Mouse (Mus musculus): ENCODE data around the gene Kif19a. TPM values are rescaled to one million over a fixed set of nuclear protein-coding genes. Genes with fewer than 3 reads are reported as not detected.

The Kif19a gene
- polyA plus RNA-seq, 1 experiment: 6.3 TPM

- H3K4me3 ChIP-seq (replicated peaks; ENCODE audit: control insufficient read depth, low read depth, low read length): no peak overlapping the region
- TF ChIP-seq POLR2A (IDR thresholded peaks at IDR 0.05; ENCODE audit: borderline replicate concordance, control insufficient read depth, low read depth, low read length) (no peak), CTCF (IDR thresholded peaks at IDR 0.05; ENCODE audit: control insufficient read depth, insufficient read depth, low read length) (no peak)
- no peak overlapping the region; the same call in 1 of the 2 replicates for H3K27ac ChIP-seq (ENCODE audit: control insufficient read depth, insufficient read depth, low read depth, low read length, poor library complexity)
- H3K4me1 ChIP-seq (ENCODE audit: control insufficient read depth, insufficient read depth, low read length): no peaks in the 10 kb centered on the region; the same call in 1 of the 2 replicates
- WGBS: 51% methylated on average over 6 of the region's 6 CpGs
These were observed 23.7 kb upstream of the Kif19a start for GRCm38 (mm10) chr11:114741451-114741850.

DNA sequence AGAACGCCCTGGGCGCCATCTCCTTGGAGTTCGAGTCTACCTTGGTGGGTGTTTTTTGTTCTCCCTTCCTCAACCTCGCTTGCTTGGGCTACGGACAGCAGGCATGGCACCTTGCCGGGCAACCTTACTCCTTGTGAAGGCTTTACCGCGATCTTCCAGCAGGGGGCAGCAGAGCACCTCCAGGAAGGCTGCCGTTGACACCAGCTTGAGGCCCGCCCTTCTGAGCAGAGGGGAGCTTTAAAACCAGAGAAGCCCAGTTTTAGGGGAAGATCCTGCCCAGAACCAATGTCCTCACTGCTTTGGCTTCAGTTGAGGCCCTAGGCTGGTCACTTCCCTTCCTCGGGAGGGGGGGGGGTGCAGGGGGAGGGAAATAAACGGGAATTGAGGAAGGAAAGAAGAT lies 20.1 kb upstream of the Kif19a start:
- no peak overlapping the region for H3K27ac ChIP-seq (ENCODE audit: control insufficient read depth, insufficient read depth, low read depth, low read length, poor library complexity)
- WGBS: under 1% methylated on average over 12 of the region's 12 CpGs
- H3K4me3 ChIP-seq (replicated peaks; ENCODE audit: control insufficient read depth, low read depth, low read length): no peak overlapping the region
- TF ChIP-seq POLR2A (IDR thresholded peaks at IDR 0.05; ENCODE audit: borderline replicate concordance, control insufficient read depth, low read depth, low read length) (peak; percentile 11; the same call in 1 of the 2 replicates), CTCF (IDR thresholded peaks at IDR 0.05; ENCODE audit: control insufficient read depth, insufficient read depth, low read length) (peak; percentile 97)
- H3K4me1 ChIP-seq (ENCODE audit: control insufficient read depth, insufficient read depth, low read length): no peaks in the 10 kb centered on the region; the same call in 1 of the 2 replicates

- TF ChIP-seq CTCF (IDR thresholded peaks at IDR 0.05; ENCODE audit: control insufficient read depth, insufficient read depth, low read length) (no peak), POLR2A (IDR thresholded peaks at IDR 0.05; ENCODE audit: borderline replicate concordance, control insufficient read depth, low read depth, low read length) (no peak)
- Histone ChIP-seq H3K27ac (ENCODE audit: control insufficient read depth, insufficient read depth, low read depth, low read length, poor library complexity) (no peak overlapping the region), H3K4me1 (ENCODE audit: control insufficient read depth, insufficient read depth, low read length) (no peaks in the 10 kb centered on the region; the same call in 1 of the 2 replicates), H3K4me3 (replicated peaks; ENCODE audit: control insufficient read depth, low read depth, low read length) (no peak overlapping the region)
- WGBS: 19% methylated on average over 12 of the region's 12 CpGs
These were observed 17.5 kb upstream of the Kif19a start for GRCm38 (mm10) chr11:114747564-114748138.

DNA sequence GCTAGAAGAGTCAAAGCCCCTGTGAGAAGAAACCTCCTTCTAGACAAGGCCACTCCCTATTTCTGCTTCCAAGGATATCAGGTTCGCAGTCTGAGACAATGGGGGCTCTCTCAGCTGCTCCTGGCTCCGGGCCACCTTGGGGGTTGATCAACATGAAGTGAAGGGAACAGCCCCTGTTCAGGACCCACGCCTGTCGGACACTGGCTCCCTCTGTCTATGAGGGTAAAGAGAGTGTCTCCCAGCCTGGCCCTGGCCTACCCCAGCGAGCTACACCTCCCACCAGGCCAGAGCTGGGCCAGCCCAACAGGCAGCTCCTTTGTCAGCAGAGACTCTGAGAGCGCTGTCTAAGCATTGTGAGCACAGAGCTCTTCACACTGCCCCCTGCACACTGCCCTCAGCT lies 4.7 kb downstream of the Kif19a start:
- 77% methylated on average over 6 of the region's 6 CpGs for WGBS
- H3K27ac ChIP-seq (ENCODE audit: control insufficient read depth, insufficient read depth, low read depth, low read length, poor library complexity): no peak overlapping the region
- TF ChIP-seq CTCF (IDR thresholded peaks at IDR 0.05; ENCODE audit: control insufficient read depth, insufficient read depth, low read length) (no peak), POLR2A (IDR thresholded peaks at IDR 0.05; ENCODE audit: borderline replicate concordance, control insufficient read depth, low read depth, low read length) (no peak)
- no peak overlapping the region for H3K4me3 ChIP-seq (replicated peaks; ENCODE audit: control insufficient read depth, low read depth, low read length)
- no peaks in the 10 kb centered on the region; the same call in 1 of the 2 replicates for H3K4me1 ChIP-seq (ENCODE audit: control insufficient read depth, insufficient read depth, low read length)

- TF ChIP-seq POLR2A (IDR thresholded peaks at IDR 0.05; ENCODE audit: borderline replicate concordance, control insufficient read depth, low read depth, low read length) (no peak), CTCF (IDR thresholded peaks at IDR 0.05; ENCODE audit: control insufficient read depth, insufficient read depth, low read length) (no peak)
- Histone ChIP-seq H3K4me3 (replicated peaks; ENCODE audit: control insufficient read depth, low read depth, low read length) (no peak overlapping the region), H3K27ac (ENCODE audit: control insufficient read depth, insufficient read depth, low read depth, low read length, poor library complexity) (no peak overlapping the region), H3K4me1 (ENCODE audit: control insufficient read depth, insufficient read depth, low read length) (no peaks in the 10 kb centered on the region)
- 66% methylated on average over 2 of the region's 2 CpGs for WGBS
These were observed 6.7 kb downstream of the Kif19a start for GRCm38 (mm10) chr11:114771896-114772295.

GRCm38 (mm10) chr11:114780076-114780475 lies 14.9 kb downstream of the Kif19a start:
- TF ChIP-seq POLR2A (IDR thresholded peaks at IDR 0.05; ENCODE audit: borderline replicate concordance, control insufficient read depth, low read depth, low read length) (no peak), CTCF (IDR thresholded peaks at IDR 0.05; ENCODE audit: control insufficient read depth, insufficient read depth, low read length) (no peak)
- H3K4me3 ChIP-seq (replicated peaks; ENCODE audit: control insufficient read depth, low read depth, low read length): no peak overlapping the region
- no peak overlapping the region for H3K27ac ChIP-seq (ENCODE audit: control insufficient read depth, insufficient read depth, low read depth, low read length, poor library complexity)
- H3K4me1 ChIP-seq (ENCODE audit: control insufficient read depth, insufficient read depth, low read length): no peaks in the 10 kb centered on the region
- WGBS: 53% methylated on average over 9 of the region's 9 CpGs

GRCm38 (mm10) chr11:114785892-114786291 lies 20.7 kb downstream of the Kif19a start:
- TF ChIP-seq POLR2A (IDR thresholded peaks at IDR 0.05; ENCODE audit: borderline replicate concordance, control insufficient read depth, low read depth, low read length): no peak
- no peak for TF ChIP-seq CTCF (IDR thresholded peaks at IDR 0.05; ENCODE audit: control insufficient read depth, insufficient read depth, low read length)
- H3K4me3 ChIP-seq (replicated peaks; ENCODE audit: control insufficient read depth, low read depth, low read length): no peak overlapping the region
- 45% methylated on average over 10 of the region's 10 CpGs for WGBS
- H3K27ac ChIP-seq (ENCODE audit: control insufficient read depth, insufficient read depth, low read depth, low read length, poor library complexity): no peak overlapping the region
- H3K4me1 ChIP-seq (ENCODE audit: control insufficient read depth, insufficient read depth, low read length): no peaks in the 10 kb centered on the region

GRCm38 (mm10) chr11:114786326-114786725 lies 21.1 kb downstream of the Kif19a start:
- TF ChIP-seq CTCF (IDR thresholded peaks at IDR 0.05; ENCODE audit: control insufficient read depth, insufficient read depth, low read length) (no peak), POLR2A (IDR thresholded peaks at IDR 0.05; ENCODE audit: borderline replicate concordance, control insufficient read depth, low read depth, low read length) (no peak; the same call in 1 of the 2 replicates)
- no peak overlapping the region; the same call in 1 of the 2 replicates for H3K27ac ChIP-seq (ENCODE audit: control insufficient read depth, insufficient read depth, low read depth, low read length, poor library complexity)
- H3K4me3 ChIP-seq (replicated peaks; ENCODE audit: control insufficient read depth, low read depth, low read length): no peak overlapping the region
- no peaks in the 10 kb centered on the region for H3K4me1 ChIP-seq (ENCODE audit: control insufficient read depth, insufficient read depth, low read length)
- 3% methylated on average over 43 of the region's 43 CpGs for WGBS
